Mouse (Mus musculus) E14TG2a.4 (cell line): ENCODE data around the gene Zbtb11.

Experiments
- CTCF ChIP-seq: conservative IDR thresholded peaks from 2 replicates; pipeline ENCODE4 v1.5.1; 2014; ENCODE audit warnings: low read length
- NANOG ChIP-seq: IDR thresholded peaks from 2 replicates; pipeline ENCODE4 v1.6.1; 2014; ENCODE audit warnings: borderline replicate concordance, low read length, mixed read lengths
- POU5F1 ChIP-seq: IDR thresholded peaks from 2 replicates; pipeline ENCODE4 v1.6.1; 2014; ENCODE audit warnings: low read length, borderline replicate concordance

- TF ChIP-seq CTCF (no peak), NANOG (no peak), POU5F1 (no peak)
These were observed 24.7 kb upstream of the Zbtb11 start for GRCm38 (mm10) chr16:55948963-55949362.
